Comparison of ENCODE assay signal across 11 mouse cellular contexts in genomic region chr10:44434702-44435181, GRCm38 (mm10).
A peak's percentile ranks its signal among the peaks of the same experiment; 100 is the strongest.
DNase-seq lines count a peak whose midpoint lies in the region; ATAC-seq and TF ChIP-seq lines count a peak whose summit lies in the region.
"Had no signal": no experiment of that assay in that cellular context is flagged by ENCODE, and none has a peak within 500 bp of the region (broad histone marks: within the 10 kb centered on the region; RNA-seq: fewer than 3 reads in every experiment).

No protein-coding gene starts in this region.

- intact Hi-C loops in left cerebral cortex, postnatal 14 days (cut with DNase I) = no loop called here

- H3K4me1 ChIP-seq in lung, adult 2 months (ENCODE audit: control insufficient read depth, insufficient read depth, low read length) = no peaks in the 10 kb centered on the region
- H3K4me1 ChIP-seq: limb, embryonic 12.5 days had no signal

- no peak for TF ChIP-seq CTCF in lung, adult 2 months (IDR thresholded peaks at IDR 0.05; ENCODE audit: insufficient read depth, low read length)

- WGBS in lung, adult 2 months = 31% methylated on average over 6 of the region's 6 CpGs

- ATAC-seq in common myeloid progenitor, adult 5-6 weeks (replicated peaks; ENCODE audit: low read depth, poor library complexity, severe bottlenecking) = peak; percentile 93

- no peak for TF ChIP-seq POLR2A in lung, adult 2 months (IDR thresholded peaks at IDR 0.05; ENCODE audit: borderline replicate concordance, extremely low read depth, low read depth, low read length)

- no peak overlapping the region for H3K4me3 ChIP-seq in lung, adult 2 months (replicated peaks; ENCODE audit: extremely low read depth, low read depth, low read length)
- H3K4me3 ChIP-seq: embryonic facial prominence, embryonic 15.5 days; limb, embryonic 12.5 days had no signal

- DNase-seq in lung, postnatal 10 days = peak; percentile 45
- no peak for DNase-seq in lung, adult 2 months
- peak; percentile 57 to 69 for DNase-seq in left cerebral cortex, postnatal 14 days (ENCODE audit: low spot score in 2 of 2)
- no peak for DNase-seq in spleen, postnatal 4 days (ENCODE audit: low spot score in 2 of 2)
- DNase-seq in adrenal gland, postnatal 14 days = no peak
- DNase-seq in cerebellum, postnatal 25 days = no peak
- DNase-seq: adrenal gland, postnatal 25 days; thymus, adult 2 months had no signal

Comparison
In these comparisons a context has a peak if more than half of its experiments do, and no peak if none do; other contexts are left out.
1. DNase-seq: peak in lung, postnatal 10 days (single experiment) and left cerebral cortex, postnatal 14 days (2 of 2); none in lung, adult 2 months (single experiment), spleen, postnatal 4 days (0 of 2), adrenal gland, postnatal 14 days (single experiment) and cerebellum, postnatal 25 days (0 of 2).